Mouse (Mus musculus): ENCODE results near the gene Lect2.

GRCm38 (mm10) chr13:56561129-56561528 lies 12.8 kb upstream of the Lect2 start:
- TF ChIP-seq POLR2A (IDR thresholded peaks at IDR 0.05; ENCODE audit: low read depth, low read length) (no peak), CTCF (IDR thresholded peaks at IDR 0.05; ENCODE audit: borderline replicate concordance, insufficient read depth, low read length) (no peak)
